Mouse (Mus musculus) liver, adult (tissue): Measurements from ENCODE around the gene Mrm1.

Source experiments
- GATA4 ChIP-seq: IDR thresholded peaks from 2 replicates; pipeline ENCODE4 v1.6.1; 2014; ENCODE audit warnings: mild to moderate bottlenecking, low read length; ENCODE audit not compliant: insufficient replicate concordance

Mrm1 gene

DNA sequence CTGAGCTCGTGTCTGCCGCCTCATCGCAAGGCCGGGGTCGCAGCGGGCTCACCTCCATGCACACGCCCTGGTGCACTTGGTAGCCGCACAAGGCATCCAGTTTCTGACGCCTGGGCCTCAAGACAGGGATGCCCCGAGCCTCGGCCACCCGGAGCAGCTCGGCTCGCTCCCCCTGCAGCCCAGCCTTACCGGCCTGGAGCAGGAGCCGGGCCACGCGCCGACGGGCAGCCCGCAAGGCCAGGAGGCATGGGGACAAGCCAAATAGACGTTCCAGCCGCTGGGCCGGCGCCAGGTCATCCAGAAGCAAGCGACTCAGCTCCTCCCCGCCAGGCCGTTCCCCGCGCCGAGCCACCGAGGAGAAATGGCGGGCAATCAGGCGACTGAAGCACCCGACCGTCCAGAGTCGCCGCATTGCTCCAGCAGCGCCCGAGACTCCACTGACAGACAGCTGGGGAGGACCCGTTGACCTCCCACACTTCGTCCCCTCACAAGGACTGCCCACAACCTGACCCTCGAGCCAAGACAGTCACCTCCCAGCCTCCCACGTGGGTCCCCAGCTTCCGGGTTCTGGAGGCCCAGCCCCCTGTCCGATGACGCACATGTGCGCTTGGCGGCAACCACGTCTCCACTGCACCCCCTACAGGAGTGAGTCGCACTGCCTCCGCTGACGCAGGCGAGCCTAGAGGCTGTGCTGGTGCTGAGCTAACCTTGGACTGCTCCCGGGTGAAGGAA, at the start of gene Mrm1:
Gene Mrm1, minus strand, starts transcription at position 555 of the 732 bp plus-strand sequence.
- TF ChIP-seq GATA4 = no peak

DNA sequence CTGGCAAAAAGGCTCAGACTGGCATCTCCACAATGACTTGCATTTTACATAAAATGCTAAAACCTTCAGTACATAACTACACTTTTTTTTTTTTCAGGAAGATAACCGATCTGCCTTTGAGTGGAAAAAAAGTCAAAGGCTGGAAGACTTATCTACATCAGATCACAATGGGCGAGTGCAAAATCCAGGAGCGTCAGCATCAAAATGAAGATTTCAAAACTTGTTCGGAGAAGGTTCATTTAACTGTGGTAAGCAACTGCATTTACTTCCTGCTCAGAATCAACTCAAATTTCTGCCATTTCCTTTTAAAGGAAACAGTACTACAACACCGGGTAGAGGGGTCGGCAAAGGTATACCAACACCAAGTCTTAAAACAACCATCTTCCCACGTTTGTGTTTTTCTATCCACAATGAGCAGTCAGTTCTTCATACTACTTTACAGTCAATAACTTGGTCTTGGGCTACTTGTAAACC, 49.5 kb upstream of the Mrm1 start:
- no peak for TF ChIP-seq GATA4

DNA sequence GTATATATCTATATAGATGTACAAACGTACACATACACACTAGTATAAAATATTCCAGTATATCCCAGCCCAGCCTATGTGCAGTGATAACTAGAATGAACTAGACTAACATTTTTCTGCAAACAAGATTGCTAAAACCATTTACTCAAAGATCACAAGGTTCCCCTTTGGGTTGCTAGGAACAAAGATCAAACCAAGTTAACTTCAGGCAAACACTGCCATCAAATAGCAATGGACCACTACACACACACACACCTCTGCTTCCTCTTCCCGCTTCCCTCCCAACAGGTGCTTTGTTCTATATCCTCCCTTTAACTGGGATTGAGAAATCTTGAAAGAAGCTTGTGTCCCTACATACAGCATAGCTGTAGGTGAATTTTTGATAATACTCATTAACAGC, 48.3 kb upstream of the Mrm1 start:
- no peak for TF ChIP-seq GATA4

DNA sequence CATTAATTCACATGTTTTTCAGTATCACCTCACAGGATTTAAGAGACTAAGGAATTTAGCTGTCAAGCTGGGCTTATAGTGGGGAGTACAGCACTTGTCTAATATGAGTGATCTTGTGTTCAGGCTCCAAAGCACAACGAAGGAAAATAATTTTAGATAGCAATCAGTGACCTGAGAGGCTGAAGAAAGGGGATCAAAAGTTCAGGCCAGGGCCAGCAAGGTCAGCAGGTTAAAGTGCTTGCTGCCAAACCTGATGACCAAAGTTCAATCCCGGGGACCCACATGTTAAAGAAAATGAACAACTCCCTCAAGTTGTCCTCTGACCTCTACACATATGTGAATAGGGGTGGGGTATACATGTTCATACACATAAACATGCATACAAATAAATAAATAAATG, 46.0 kb upstream of the Mrm1 start:
- peak; percentile 100 for TF ChIP-seq GATA4

DNA sequence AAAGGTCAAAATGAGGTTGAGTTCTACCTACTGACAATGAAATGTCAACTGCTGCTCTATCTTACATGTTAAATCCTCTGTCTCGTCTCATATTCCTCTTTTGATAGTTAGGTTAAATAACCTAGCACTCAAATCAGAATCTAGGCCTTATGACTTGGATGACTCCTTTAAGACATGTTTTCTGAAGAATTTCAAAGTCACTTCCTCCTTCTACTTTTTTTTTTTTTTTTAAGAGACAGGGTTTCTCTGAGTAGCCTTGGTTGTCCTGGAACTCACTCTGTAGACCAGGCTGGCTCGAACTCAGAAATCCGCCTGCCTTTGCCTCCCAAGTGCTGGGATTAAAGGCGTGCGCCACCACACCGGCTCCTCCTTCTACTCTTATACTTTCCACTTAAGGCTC, 36.0 kb upstream of the Mrm1 start:
- no peak for TF ChIP-seq GATA4

DNA sequence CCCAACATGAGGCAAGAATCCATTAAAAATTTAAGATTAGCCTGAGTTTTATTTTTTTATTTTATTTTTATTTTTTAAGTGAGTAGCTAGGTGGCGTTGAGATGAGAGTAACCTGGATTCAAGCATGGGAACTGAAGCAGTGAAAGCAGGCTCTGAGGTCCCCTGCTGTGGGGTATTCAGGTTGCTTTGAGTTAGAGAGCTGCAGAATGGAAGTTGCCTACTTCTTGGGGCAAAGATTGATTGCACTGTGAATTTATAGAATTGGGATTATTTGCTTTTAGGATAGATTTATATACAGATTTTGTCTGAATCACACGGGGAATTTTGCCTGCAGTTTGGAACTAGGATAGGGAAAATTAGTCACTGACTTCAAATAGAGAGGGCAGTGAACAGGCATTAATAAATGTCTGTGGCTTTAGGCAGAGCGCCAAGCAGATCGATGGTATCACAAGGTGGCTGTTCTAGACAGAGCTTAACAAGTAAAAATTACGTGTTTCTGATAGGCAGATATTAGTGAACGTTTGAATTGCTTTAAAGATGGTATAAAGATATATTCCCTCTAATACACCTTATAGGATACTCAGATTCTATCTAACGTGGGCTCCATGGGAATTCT, 28.3 kb upstream of the Mrm1 start:
- TF ChIP-seq GATA4 = no peak

DNA sequence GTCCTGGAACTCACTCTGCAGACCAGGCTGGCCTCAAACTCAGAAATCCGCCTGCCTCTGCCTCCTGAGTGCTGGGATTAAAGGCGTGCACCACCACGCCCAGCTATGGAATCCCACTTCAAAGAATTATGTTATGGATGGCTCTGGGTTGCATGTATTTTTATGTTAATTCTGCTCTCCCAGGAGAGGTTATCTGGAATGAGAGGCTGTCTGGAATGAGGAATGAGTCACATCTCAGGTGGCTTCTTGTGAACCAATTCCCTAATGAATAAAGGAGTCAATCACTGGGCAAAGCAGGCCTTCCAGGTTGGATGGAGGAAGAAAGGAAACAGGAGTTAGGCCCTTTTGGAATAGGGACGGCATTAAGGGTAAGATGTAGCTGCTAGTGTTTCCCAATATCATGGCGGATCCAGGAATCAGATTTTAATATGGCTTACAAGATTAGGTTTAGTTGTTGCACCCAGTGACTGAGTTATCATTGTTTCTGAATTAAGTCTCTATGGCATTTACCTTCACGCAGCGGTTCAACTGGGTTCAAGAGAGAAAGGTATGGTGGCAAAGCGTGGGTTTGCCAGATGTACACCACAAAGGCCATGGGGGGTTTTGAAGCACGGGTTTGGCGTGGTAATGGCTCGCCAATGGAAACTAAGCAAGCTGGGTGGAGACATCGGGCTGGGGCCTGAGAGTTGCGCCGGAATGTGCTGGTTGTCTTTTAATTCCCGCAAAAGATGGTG, 27.6 kb upstream of the Mrm1 start:
- no peak for TF ChIP-seq GATA4

DNA sequence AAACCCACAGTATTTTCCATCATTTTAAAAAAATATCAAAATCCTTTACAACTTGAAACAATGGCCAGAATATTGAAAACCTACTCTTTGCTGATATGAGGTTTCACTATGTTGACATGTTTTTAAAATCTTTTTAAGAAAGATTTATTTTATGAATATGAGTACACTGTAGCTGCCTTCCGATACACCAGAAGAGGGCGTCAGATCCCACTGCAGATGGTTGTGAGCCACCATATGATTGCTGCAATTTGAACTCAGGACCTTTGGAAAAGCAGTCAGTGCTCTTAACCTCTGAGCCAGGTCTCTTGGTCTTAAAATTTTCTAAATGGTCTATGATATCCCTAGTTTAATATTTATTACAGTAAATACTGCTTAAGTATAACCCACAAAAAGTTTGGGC, 20.0 kb upstream of the Mrm1 start:
- no peak for TF ChIP-seq GATA4

DNA sequence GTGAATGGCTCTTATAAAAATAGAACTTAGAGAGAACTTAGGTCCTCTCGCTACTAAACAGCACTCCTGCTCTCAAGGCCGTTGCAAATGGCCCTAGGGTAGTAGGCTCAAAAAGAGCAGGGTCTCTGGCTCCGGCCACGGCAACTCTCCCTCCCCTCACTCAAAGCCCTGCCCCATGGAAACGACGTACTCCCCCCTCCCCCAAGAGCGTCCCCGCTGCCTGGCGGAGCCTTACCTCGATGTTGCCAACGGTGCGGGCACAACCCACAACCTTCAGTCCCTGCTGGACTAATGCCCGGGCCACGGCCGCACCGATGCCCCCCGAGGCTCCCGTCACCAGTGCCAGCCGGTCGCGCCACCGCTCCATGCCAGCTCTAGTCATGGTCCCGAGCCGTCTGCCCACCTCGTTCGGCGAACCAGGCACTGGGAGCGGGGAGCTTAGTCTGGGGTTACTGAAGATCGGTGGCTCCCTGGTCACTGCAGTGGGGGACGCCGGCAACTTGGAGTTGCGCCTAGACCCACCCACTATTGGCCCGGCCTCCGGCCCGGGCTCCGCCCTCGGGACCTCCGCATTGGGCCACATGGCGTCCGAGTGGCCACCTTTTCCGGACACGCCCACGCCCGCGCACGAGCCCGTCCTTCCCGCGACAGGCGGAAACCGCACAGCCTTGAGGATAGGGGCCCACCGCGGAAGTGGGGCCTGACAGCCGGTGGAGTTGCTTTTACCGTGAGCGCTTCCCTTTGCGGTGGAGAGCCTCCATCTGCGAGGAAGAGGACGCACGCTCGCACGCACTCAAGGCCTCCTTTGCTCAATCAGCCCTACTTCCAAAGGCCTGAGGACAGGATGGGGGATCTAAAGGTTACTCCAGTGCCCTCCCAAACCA, 9.4 kb upstream of the Mrm1 start, which contains the start of gene Dhrs11:
Gene Dhrs11, minus strand, starts transcription at position 479 of the 884 bp plus-strand sequence.
- peak; percentile 44; the same call in 1 of the 2 replicates for TF ChIP-seq GATA4

DNA sequence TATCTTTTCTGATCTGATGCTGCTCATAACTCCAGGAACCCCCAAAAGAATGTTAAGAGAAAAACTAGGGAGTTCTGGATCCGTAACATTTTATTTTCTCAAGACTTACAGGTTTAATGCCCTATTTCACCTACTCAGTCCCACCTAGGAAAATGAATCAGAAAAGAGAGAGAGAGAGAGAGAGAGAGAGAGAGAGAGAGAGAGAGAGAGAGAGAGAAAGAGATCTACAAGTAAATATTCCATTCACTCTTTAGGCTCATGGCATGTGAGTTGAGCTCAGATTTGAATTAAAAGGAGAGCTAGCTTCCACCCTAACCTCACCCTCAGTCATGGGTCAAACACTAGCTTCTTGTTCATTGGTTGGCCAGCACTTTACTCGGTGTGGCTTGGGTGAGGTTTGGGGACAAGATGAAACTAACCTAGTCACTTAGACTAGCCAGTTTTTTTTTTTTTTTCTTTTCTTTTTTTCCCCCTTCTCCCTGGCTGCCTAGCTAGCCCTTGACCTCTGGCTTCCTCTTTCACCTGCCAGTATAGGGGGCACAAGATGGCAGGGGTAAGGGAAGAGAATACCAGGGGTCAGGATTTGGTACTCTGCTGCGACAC, 8.7 kb upstream of the Mrm1 start:
- TF ChIP-seq GATA4 = no peak

DNA sequence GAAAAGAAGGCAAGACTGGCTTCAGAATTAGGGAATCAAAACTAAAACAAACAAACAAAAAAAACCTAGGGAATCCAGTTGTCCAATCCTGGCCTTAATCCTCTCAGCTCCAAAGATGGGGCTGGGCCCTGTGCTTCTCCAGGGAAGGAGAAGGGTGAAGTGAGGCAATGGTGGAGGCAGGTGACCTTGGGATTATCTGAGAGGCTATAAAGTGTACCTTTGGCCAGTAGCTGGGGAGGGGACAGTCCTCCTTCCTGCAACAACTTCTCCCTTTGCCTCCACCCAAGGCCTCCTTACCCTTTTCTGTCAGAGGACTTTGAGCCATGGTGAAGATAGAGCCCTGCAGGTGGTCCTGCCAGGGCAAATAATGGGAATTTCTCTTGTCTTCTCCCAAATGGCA, 8.2 kb upstream of the Mrm1 start:
- TF ChIP-seq GATA4 = no peak

DNA sequence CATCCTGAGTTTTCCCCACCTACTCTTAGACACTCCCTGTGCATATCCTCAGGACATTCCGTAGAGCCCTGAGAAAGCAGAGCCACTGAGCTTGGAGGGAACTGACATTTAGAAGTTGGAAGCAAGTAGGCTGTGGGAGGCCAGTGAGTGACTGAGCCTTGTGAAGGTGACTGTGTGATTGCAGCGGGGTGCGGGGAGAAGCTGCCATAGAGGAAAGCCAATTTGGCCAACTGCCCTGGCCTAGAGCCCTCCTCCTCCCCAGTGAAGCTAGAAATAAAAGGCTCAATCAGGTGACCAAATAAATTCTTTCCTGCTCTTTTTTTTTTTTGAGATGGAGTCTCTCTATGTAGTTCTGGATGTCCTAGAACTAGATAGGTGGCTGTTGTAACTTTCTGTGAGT, 6.9 kb upstream of the Mrm1 start:
- no peak for TF ChIP-seq GATA4

DNA sequence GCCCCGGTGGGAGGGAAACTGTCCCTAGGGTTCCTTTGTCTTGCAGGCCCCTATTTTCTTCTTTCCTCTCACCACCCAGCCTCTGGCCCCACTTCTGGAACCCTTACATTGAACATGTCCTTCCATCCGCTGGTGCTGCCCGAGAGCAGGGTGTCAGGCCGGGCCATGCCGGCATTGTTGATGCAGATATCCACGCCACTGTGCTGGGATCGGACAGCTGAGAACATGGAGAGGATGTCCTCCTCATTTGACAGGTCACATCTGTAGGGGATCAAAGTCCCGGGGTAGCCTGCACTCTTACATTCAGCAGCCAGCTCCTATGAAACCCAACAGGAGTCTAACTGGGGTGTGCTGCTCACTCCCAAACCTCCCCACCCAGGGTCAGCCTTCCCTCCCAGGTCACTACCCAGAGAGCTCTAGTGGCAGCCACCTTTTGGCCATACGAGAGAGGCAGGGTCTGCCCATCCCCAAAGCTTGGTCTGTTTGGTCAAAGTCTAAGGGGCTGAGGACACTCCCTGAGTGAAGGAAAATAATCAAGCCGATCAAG, 6.0 kb upstream of the Mrm1 start:
- TF ChIP-seq GATA4 = no peak

DNA sequence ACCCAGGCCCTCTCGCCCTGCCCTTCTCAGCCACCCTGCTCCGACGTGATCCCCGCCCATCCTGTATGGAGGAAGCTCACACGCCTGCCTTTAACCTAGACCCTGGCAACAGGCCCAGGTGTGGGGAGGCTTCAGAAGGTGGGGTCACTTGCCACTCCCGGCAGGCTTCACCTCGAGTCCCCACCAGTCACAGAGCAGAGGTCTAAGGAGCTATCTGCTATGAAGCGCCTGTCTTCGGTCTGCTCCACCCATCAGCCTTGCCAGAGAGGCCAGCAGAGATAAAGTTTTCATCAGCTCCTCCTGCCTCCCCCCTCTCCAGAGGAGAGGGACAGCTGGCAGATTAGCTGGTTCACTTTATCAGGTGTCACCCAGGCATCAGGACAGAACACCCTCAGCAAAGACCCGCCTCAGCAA, 4.2 kb upstream of the Mrm1 start:
- no peak for TF ChIP-seq GATA4
